Mouse (Mus musculus): ENCODE measurements around the gene Fscn2. TPM values are rescaled to one million over a fixed set of nuclear protein-coding genes. Genes with fewer than 3 reads are reported as not detected.

Fscn2 gene
- total and polyA plus RNA-seq, 3 experiments, result not detected

DNA sequence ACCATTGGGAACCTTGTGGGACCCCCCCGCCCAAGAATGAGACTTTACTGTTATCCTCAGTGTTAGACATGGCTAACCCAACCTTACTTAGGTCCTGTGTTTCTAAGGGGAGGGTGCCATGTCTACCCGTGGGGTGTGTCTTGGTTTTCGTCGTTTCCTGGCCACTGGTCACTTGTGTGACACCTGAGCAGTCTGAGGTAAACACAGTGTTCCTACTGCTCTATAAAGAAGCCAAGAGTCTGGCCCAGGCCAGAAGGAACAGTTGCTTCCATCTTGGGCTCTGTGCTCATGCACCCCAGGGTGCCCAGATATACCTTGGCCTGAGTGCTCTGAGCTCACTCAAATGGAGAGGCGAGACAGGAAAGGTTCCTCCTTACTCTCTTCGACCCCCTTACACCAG is 1.6 kb downstream of the Fscn2 start:
- in situ Hi-C loops (cut with MboI; ENCODE audit: low pct_ligation_motif_present, low pct_unique_long_range_greater_than_20kb, low sequenced_read_pairs), result no loop called here
- Histone ChIP-seq H3K9ac (ENCODE audit: insufficient read depth, low read depth) (no peak overlapping the region), H3K4me3 (replicated peaks in 1 of 3; ENCODE audit: low read depth in 2 of 3, low read length in 2 of 3, poor library complexity in 1 of 3) (no peak overlapping the region), H3K4me1 (ENCODE audit: control insufficient read depth in 1 of 2, insufficient read depth in 2 of 2) (peaks cover 5 to 16% of the 10 kb centered on the region in 2 experiments), H3K4me2 (ENCODE audit: insufficient read depth, low read depth, poor library complexity, severe bottlenecking) (no peak overlapping the region), H3K36me3 (replicated peaks in 1 of 2; ENCODE audit: control insufficient read depth in 1 of 2, insufficient read depth in 1 of 2, low read length in 1 of 2) (peaks cover 0 to 6% of the 10 kb centered on the region in 2 experiments), H3K27ac (ENCODE audit: insufficient read depth, low read depth) (no peak overlapping the region), H3K27me3 (replicated peaks) (peaks cover 11% of the 10 kb centered on the region), H3K79me2 (replicated peaks; ENCODE audit: control insufficient read depth, extremely low read depth, insufficient read depth, poor library complexity, severe bottlenecking) (no peaks in the 10 kb centered on the region), H3K9me3 (replicated peaks; ENCODE audit: low read length) (no peaks in the 10 kb centered on the region)
- dilution Hi-C loops (cut with MboI; ENCODE audit: extremely low pct_ligation_motif_present, extremely low pct_unique_long_range_greater_than_20kb, low sequenced_read_pairs), result no loop called here
- TF ChIP-seq MAZ (IDR thresholded peaks at IDR 0.05; ENCODE audit: low read depth, low read length) (no peak), MAFK (IDR thresholded peaks at IDR 0.05; ENCODE audit: insufficient replicate concordance, low read length) (no peak), ZNF384 (IDR thresholded peaks at IDR 0.05; ENCODE audit: low read depth, low read length) (no peak), ETS1 (conservative IDR thresholded peaks at IDR 0.05; ENCODE audit: low read depth, low read length) (no peak), HCFC1 (IDR thresholded peaks at IDR 0.05; ENCODE audit: low read depth, low read length) (no peak), USF2 (conservative IDR thresholded peaks at IDR 0.05; ENCODE audit: low read depth, low read length) (no peak), KAT2A (IDR thresholded peaks at IDR 0.05; ENCODE audit: insufficient replicate concordance, low read length) (no peak), MEF2A (IDR thresholded peaks at IDR 0.05; ENCODE audit: borderline replicate concordance, low read depth, low read length) (no peak), IRF4 (IDR thresholded peaks at IDR 0.05; ENCODE audit: low read depth, low read length) (no peak), JUND (conservative IDR thresholded peaks at IDR 0.05; ENCODE audit: low read depth, low read length) (no peak), MYC (IDR thresholded peaks at IDR 0.05; ENCODE audit: low read depth, low read length) (no peak), E2F4 (IDR thresholded peaks at IDR 0.05; ENCODE audit: insufficient replicate concordance, low read depth, low read length) (no peak), PAX5 (IDR thresholded peaks at IDR 0.05; ENCODE audit: low read length) (no peak), ZKSCAN1 (IDR thresholded peaks at IDR 0.05; ENCODE audit: borderline replicate concordance, low read depth, low read length) (no peak), ZMIZ1 (IDR thresholded peaks at IDR 0.05; ENCODE audit: low read depth, low read length) (no peak), USF1 (IDR thresholded peaks at IDR 0.05; ENCODE audit: low read depth, low read length) (no peak)
- no peak for DNase-seq (ENCODE audit: extremely low read depth)

DNA sequence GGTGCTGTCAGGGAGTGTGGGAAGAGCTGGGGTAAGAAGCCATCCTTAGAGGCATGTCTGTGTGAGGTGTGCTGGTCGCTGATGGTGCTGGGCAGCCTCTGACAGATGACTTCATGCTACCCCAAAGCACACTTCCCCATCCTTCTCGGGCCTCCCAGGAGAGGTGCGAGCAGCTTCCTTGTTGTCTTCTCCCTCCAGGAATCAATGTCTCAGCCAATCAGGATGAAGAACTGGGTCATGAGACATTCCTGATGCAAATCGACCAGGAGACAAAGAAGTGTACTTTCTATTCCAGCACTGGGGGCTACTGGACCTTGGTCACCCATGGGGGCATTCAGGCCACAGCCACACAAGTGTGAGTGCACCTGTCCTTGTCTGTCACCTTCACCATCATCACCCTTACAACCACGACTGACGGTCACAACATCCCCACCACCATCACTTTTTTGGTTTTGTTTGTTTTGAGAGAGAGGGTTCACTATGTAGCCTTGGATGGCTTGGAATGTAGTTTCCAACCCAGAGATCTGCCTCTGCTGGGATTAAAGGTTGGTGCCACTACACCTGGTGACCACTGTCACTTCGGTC is 5.2 kb downstream of the Fscn2 start:
- Histone ChIP-seq H3K27me3 (replicated peaks) (peaks cover 4% of the 10 kb centered on the region), H3K79me2 (replicated peaks; ENCODE audit: control insufficient read depth, extremely low read depth, insufficient read depth, poor library complexity, severe bottlenecking) (no peaks in the 10 kb centered on the region), H3K4me1 (ENCODE audit: control insufficient read depth in 1 of 2, insufficient read depth in 2 of 2) (peaks cover 5 to 17% of the 10 kb centered on the region in 2 experiments), H3K27ac (ENCODE audit: insufficient read depth, low read depth) (no peak overlapping the region), H3K9me3 (replicated peaks; ENCODE audit: low read length) (no peaks in the 10 kb centered on the region), H3K9ac (ENCODE audit: insufficient read depth, low read depth) (no peak overlapping the region), H3K36me3 (replicated peaks in 1 of 2; ENCODE audit: control insufficient read depth in 1 of 2, insufficient read depth in 1 of 2, low read length in 1 of 2) (peaks cover 0 to 42% of the 10 kb centered on the region in 2 experiments), H3K4me3 (replicated peaks in 1 of 3; ENCODE audit: low read depth in 2 of 3, low read length in 2 of 3, poor library complexity in 1 of 3) (no peak overlapping the region), H3K4me2 (ENCODE audit: insufficient read depth, low read depth, poor library complexity, severe bottlenecking) (no peak overlapping the region)
- no peak for TF ChIP-seq BHLHE40 (IDR thresholded peaks at IDR 0.05; ENCODE audit: low read depth, low read length)
- DNase-seq (ENCODE audit: extremely low read depth), result no peak
- in situ Hi-C loops (cut with MboI; ENCODE audit: low pct_ligation_motif_present, low pct_unique_long_range_greater_than_20kb, low sequenced_read_pairs), result no loop called here
- dilution Hi-C loops (cut with MboI; ENCODE audit: extremely low pct_ligation_motif_present, extremely low pct_unique_long_range_greater_than_20kb, low sequenced_read_pairs), result no loop called here
